Mouse (Mus musculus) myocyte (in vitro differentiated cells): ENCODE results near the gene Slc29a1. TPM values are rescaled to one million over a fixed set of nuclear protein-coding genes. Genes with fewer than 3 reads are reported as not detected.

Experiments used
- H3K27me3 ChIP-seq: one replicate; pipeline ENCODE4 v1.6.1; 2011; ENCODE audit not compliant: control insufficient read depth, insufficient read depth, insufficient read length
- H3K36me3 ChIP-seq: one replicate; pipeline ENCODE4 v1.6.1; 2011; ENCODE audit not compliant: control insufficient read depth, insufficient read depth
- H3K4me2 ChIP-seq: one replicate; pipeline ENCODE4 v1.6.1; 2011; ENCODE audit warnings: low read depth, control low read depth
- H3K4me3 ChIP-seq: one replicate; pipeline ENCODE4 v1.5.1; 2011; ENCODE audit warnings: mild to moderate bottlenecking, control low read depth, moderate library complexity
- H3K79me2 ChIP-seq: one replicate; pipeline ENCODE4 v1.6.1; 2011; ENCODE audit not compliant: control insufficient read depth, insufficient read depth
- H3ac ChIP-seq: one replicate; pipeline ENCODE4 v1.6.1; 2011; ENCODE audit not compliant: control insufficient read depth, insufficient read length
- CEBPB ChIP-seq: IDR thresholded peaks from 2 replicates; pipeline ENCODE4 v1.6.1; 2011; ENCODE audit warnings: mild to moderate bottlenecking, moderate library complexity; ENCODE audit not compliant: poor library complexity, insufficient read depth, severe bottlenecking
- E2F4 ChIP-seq: IDR thresholded peaks from one replicate; pipeline ENCODE4 v1.6.1; 2011; ENCODE audit warnings: mild to moderate bottlenecking, control low read depth, moderate library complexity; ENCODE audit not compliant: insufficient read depth
- MAX ChIP-seq: IDR thresholded peaks from one replicate; pipeline ENCODE4 v1.6.1; 2011; ENCODE audit warnings: low read depth, mild to moderate bottlenecking, control low read depth
- MYOD1 ChIP-seq, 3 experiments: IDR thresholded peaks; one replicate each; pipeline ENCODE4 v1.6.1; 2011; ENCODE audit warnings: control low read depth in 2 of 3, low read depth in 2 of 3, mild to moderate bottlenecking in 2 of 3, moderate library complexity in 1 of 3; ENCODE audit not compliant: insufficient read length in 2 of 3, control insufficient read depth in 1 of 3
- MYOG ChIP-seq, 3 experiments: IDR thresholded peaks; one replicate each; pipeline ENCODE4 v1.6.1; 2011; ENCODE audit warnings: control low read depth in 2 of 3, low read depth in 2 of 3, mild to moderate bottlenecking in 2 of 3; ENCODE audit not compliant: insufficient read length in 2 of 3, control insufficient read depth in 1 of 3, insufficient read depth in 1 of 3
- POLR2A ChIP-seq: IDR thresholded peaks from one replicate; pipeline ENCODE4 v1.6.1; 2011; ENCODE audit warnings: low read depth, mild to moderate bottlenecking, control low read depth, moderate library complexity; ENCODE audit not compliant: insufficient read length
- POLR2AphosphoS2 ChIP-seq: IDR thresholded peaks from one replicate; pipeline ENCODE4 v1.6.1; 2011; ENCODE audit warnings: low read depth, control low read depth; ENCODE audit not compliant: insufficient read length
- REST ChIP-seq: IDR thresholded peaks from one replicate; pipeline ENCODE4 v1.6.1; 2011; ENCODE audit warnings: mild to moderate bottlenecking, control low read depth, moderate library complexity; ENCODE audit not compliant: insufficient read depth, insufficient read length
- SRF ChIP-seq: IDR thresholded peaks from one replicate; pipeline ENCODE4 v1.6.1; 2011; ENCODE audit warnings: low read depth; ENCODE audit not compliant: control insufficient read depth, insufficient read length
- TCF12 ChIP-seq: IDR thresholded peaks from one replicate; pipeline ENCODE4 v1.6.1; 2011; ENCODE audit warnings: mild to moderate bottlenecking, control low read depth; ENCODE audit not compliant: poor library complexity, insufficient read depth, severe bottlenecking
- TCF3 ChIP-seq: IDR thresholded peaks from one replicate; pipeline ENCODE4 v1.6.1; 2011; ENCODE audit warnings: low read depth, control low read depth; ENCODE audit not compliant: insufficient read length
- USF1 ChIP-seq: IDR thresholded peaks from one replicate; pipeline ENCODE4 v1.6.1; 2011; ENCODE audit warnings: low read depth, mild to moderate bottlenecking, control low read depth, moderate library complexity
- polyA plus RNA-seq: library from polyadenylated mRNA; unstranded; fragments of >200 nt; fragmentation: generic; extraction: Trizol; gene quantifications from one replicate; pipeline ENCODE4 v1.2.1, GENCODE M21; 2012; ENCODE audit warnings: missing spikeins

Gene Slc29a1
- polyA plus RNA-seq, 1 experiment: 913 TPM

DNA sequence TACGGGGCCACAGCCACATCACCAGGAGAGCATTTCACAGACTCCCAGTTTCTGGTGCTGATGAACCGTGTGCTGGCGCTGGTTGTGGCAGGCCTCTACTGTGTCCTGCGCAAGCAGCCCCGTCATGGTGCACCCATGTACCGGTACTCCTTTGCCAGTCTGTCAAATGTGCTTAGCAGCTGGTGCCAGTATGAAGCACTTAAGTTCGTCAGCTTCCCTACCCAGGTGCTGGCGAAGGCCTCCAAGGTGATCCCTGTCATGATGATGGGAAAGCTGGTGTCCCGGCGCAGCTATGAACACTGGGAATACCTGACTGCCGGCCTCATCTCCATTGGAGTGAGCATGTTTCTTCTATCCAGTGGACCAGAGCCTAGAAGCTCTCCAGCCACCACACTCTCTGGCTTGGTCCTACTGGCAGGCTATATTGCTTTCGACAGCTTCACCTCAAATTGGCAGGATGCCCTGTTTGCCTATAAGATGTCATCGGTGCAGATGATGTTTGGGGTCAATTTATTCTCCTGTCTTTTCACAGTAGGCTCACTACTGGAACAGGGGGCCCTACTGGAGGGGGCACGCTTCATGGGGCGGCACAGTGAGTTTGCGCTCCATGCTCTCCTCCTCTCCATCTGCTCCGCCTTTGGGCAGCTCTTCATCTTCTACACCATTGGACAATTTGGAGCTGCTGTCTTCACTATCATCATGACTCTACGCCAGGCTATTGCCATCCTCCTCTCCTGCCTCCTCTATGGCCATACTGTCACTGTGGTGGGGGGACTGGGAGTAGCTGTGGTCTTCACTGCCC is 32.8 kb downstream of the Slc29a1 start:
- Histone ChIP-seq H3K4me2 (no peak overlapping the region), H3K27me3 (no peaks in the 10 kb centered on the region), H3ac (no peak overlapping the region), H3K4me3 (no peak overlapping the region), H3K36me3 (peaks cover 53% of the 10 kb centered on the region), H3K79me2 (peaks cover 33% of the 10 kb centered on the region)
- peak; percentile 52 for TF ChIP-seq POLR2A
- TF ChIP-seq REST: no peak
- no peak for TF ChIP-seq TCF12
- TF ChIP-seq POLR2AphosphoS2: peak; percentile 89

DNA sequence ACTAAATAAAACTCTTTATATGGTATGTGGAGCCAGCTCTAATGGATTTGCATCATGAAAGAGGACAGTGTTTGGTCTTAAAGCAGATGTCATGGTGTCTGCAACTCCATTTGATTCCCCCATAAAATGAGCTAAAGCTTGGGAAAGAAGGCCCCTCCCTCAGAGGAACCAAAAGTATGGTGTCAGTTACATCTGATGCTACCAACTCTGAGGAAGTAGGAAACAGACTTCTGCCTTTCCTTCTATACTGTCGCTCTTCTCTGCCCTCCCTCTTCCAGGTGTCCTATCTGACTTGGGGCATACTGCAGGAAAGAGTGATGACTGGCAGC is 33.4 kb downstream of the Slc29a1 start:
- no peak overlapping the region for H3ac ChIP-seq
- H3K79me2 ChIP-seq: peaks cover 27% of the 10 kb centered on the region
- peaks cover 47% of the 10 kb centered on the region for H3K36me3 ChIP-seq
- no peak for TF ChIP-seq REST
- TF ChIP-seq USF1: no peak
- no peak for TF ChIP-seq MAX
- TF ChIP-seq MYOG (IDR thresholded peaks at IDR 0.05; ENCODE audit: control insufficient read depth in 1 of 3, insufficient read depth in 1 of 3, insufficient read length in 2 of 3, low read depth in 2 of 3): no peak
- no peak for TF ChIP-seq TCF12
- no peak for TF ChIP-seq CEBPB
- TF ChIP-seq SRF: no peak
- TF ChIP-seq E2F4: no peak
- TF ChIP-seq POLR2A: no peak
- TF ChIP-seq TCF3: no peak
- TF ChIP-seq MYOD1 (IDR thresholded peaks at IDR 0.05; ENCODE audit: control insufficient read depth in 1 of 3, insufficient read length in 2 of 3, low read depth in 2 of 3): no peak
- TF ChIP-seq POLR2AphosphoS2: no peak
- H3K4me3 ChIP-seq: no peak overlapping the region
- no peak overlapping the region for H3K4me2 ChIP-seq
- H3K27me3 ChIP-seq: no peaks in the 10 kb centered on the region

DNA sequence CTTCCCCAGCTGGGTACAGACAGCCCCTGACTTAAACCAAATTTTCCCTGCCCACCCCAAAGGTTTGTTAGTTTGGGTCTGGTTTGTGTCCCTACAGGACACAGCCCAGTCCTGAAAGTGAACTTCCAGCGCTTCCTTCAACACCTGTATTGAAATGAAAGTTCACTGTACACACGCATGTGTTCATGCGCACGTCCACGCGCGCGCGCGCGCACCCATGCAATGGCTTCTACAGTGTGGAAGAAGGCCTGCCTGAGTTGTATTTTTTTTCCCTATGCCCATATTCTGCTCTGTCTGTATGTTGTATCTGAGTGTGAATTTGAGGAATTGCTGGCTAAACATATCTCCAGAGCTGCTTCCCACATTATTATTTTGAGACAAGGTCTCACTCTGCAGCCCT is 34.3 kb downstream of the Slc29a1 start:
- Histone ChIP-seq H3K79me2 (peaks cover 20% of the 10 kb centered on the region), H3K36me3 (peaks cover 38% of the 10 kb centered on the region), H3ac (no peak overlapping the region), H3K4me3 (peak overlapping the region; percentile 48), H3K4me2 (peak overlapping the region; percentile 94), H3K27me3 (no peaks in the 10 kb centered on the region)
- TF ChIP-seq TCF12: no peak
- no peak for TF ChIP-seq TCF3
- TF ChIP-seq POLR2A: no peak
- TF ChIP-seq E2F4: no peak
- no peak for TF ChIP-seq SRF
- TF ChIP-seq USF1: no peak
- TF ChIP-seq MAX: no peak
- no peak for TF ChIP-seq MYOG (IDR thresholded peaks at IDR 0.05; ENCODE audit: control insufficient read depth in 1 of 3, insufficient read depth in 1 of 3, insufficient read length in 2 of 3, low read depth in 2 of 3)
- TF ChIP-seq CEBPB: no peak
- no peak for TF ChIP-seq MYOD1 (IDR thresholded peaks at IDR 0.05; ENCODE audit: control insufficient read depth in 1 of 3, insufficient read length in 2 of 3, low read depth in 2 of 3)
- no peak for TF ChIP-seq REST
- TF ChIP-seq POLR2AphosphoS2: no peak

DNA sequence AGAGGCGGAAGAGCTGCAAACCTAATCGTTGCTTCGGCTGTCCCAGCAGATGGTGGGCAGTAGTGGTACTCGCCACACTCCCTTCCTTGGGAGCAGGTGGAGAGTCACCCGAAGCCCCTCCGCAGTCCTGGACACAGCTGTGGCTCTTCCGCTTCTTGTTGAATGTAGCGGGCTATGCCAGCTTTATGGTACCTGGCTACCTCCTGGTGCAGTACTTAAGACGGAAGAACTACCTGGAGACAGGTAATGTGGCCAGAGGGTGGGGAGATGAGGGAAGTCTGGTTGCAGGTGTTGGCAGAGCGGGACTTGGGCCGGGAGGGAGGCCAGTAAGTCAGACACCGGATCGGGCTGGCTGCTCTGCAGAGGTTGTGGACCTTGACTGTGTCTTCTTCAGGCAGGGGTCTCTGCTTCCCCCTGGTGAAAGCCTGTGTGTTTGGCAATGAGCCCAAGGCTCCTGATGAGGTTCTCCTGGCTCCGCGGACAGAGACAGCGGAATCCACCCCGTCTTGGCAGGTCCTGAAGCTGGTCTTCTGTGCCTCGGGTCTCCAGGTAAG is 34.8 kb downstream of the Slc29a1 start:
- peak overlapping the region; percentile 94 for H3K4me2 ChIP-seq
- H3K79me2 ChIP-seq: peaks cover 20% of the 10 kb centered on the region
- H3K36me3 ChIP-seq: peaks cover 33% of the 10 kb centered on the region
- no peaks in the 10 kb centered on the region for H3K27me3 ChIP-seq
- peak overlapping the region; percentile 57 for H3ac ChIP-seq
- TF ChIP-seq MYOD1 (IDR thresholded peaks at IDR 0.05; ENCODE audit: control insufficient read depth in 1 of 3, insufficient read length in 2 of 3, low read depth in 2 of 3): peak in 1 of 3 experiments; percentile 2
- no peak for TF ChIP-seq REST
- no peak for TF ChIP-seq POLR2AphosphoS2
- peak in 1 of 3 experiments; percentile 21 for TF ChIP-seq MYOG (IDR thresholded peaks at IDR 0.05; ENCODE audit: control insufficient read depth in 1 of 3, insufficient read depth in 1 of 3, insufficient read length in 2 of 3, low read depth in 2 of 3)
- peak overlapping the region; percentile 48 for H3K4me3 ChIP-seq
